Mouse (Mus musculus) embryonic facial prominence, embryonic 15.5 days (tissue): ENCODE data around the gene Vwde. TPM values are rescaled to one million over a fixed set of nuclear protein-coding genes. Genes with fewer than 3 reads are reported as not detected.

Source experiments
- ATAC-seq: fragments of 200-750 bp; cut with Nextera tagmentation; 2 replicates; pipeline ENCODE4 v1.8.0; 2017; ENCODE audit warnings: low read depth, moderate TSS enrichment; ENCODE audit not compliant: insufficient number of reproducible peaks, low FRiP score, low TSS enrichment
- H3K27ac ChIP-seq: fragments of 300-500 bp; sonication (generic); replicated peaks from 2 replicates; pipeline ENCODE4 v1.5.1; 2015; ENCODE audit warnings: mild to moderate bottlenecking, inconsistent platforms
- H3K27me3 ChIP-seq: fragments of 300-500 bp; sonication (generic); 2 replicates; pipeline ENCODE4 v1.6.1; 2015; ENCODE audit warnings: inconsistent platforms
- H3K36me3 ChIP-seq: fragments of 300-500 bp; sonication (generic); 2 replicates; pipeline ENCODE4 v1.6.1; 2015; ENCODE audit warnings: mild to moderate bottlenecking, inconsistent platforms
- H3K4me1 ChIP-seq: fragments of 300-500 bp; sonication (generic); 2 replicates; pipeline ENCODE4 v1.6.1; 2015; ENCODE audit warnings: inconsistent platforms
- H3K4me2 ChIP-seq: fragments of 300-500 bp; sonication (generic); replicated peaks from 2 replicates; pipeline ENCODE4 v1.6.1; 2015; ENCODE audit warnings: mild to moderate bottlenecking, inconsistent platforms
- H3K4me3 ChIP-seq: fragments of 300-500 bp; sonication (generic); replicated peaks from 2 replicates; pipeline ENCODE4 v1.5.1; 2015; ENCODE audit warnings: mild to moderate bottlenecking, inconsistent platforms
- H3K9ac ChIP-seq: fragments of 300-500 bp; sonication (generic); 2 replicates; pipeline ENCODE4 v1.6.1; 2015; ENCODE audit warnings: inconsistent platforms
- H3K9me3 ChIP-seq: fragments of 300-500 bp; sonication (generic); replicated peaks from 2 replicates; pipeline ENCODE4 v1.6.1; 2016; ENCODE audit warnings: inconsistent platforms
- whole genome bisulfite sequencing: fragments of 180-500 bp; shearing (Covaris S2); methylation state at CpG from one replicate; pipeline ENCODE4 v1.1.7; 2015; 5-methylcytosine and 5-hydroxymethylcytosine counted together
- polyA plus RNA-seq: library from polyadenylated mRNA; unstranded; fragments of >200 nt; fragmentation: Nextera tagmentation; extraction: Ambion mirVana; gene quantifications from 2 replicates; pipeline ENCODE4 v1.2.1, GENCODE M21; 2015

The Vwde gene
- polyA plus RNA-seq, 1 experiment from 2014 or later: 0.95 TPM

- Histone ChIP-seq H3K4me2 (no peak overlapping the region), H3K9me3 (no peaks in the 10 kb centered on the region), H3K36me3 (no peaks in the 10 kb centered on the region), H3K27ac (no peak overlapping the region), H3K4me1 (no peaks in the 10 kb centered on the region), H3K27me3 (no peaks in the 10 kb centered on the region), H3K9ac (no peak overlapping the region), H3K4me3 (no peak overlapping the region)
- ATAC-seq: peak; percentile 29
- 90% methylated on average over 9 of the region's 9 CpGs for WGBS
These were observed 70.7 kb downstream of the Vwde start for GRCm38 (mm10) chr6:13153888-13154697.

- WGBS: 77% methylated on average over 1 of the region's 1 CpGs
- no peak for ATAC-seq
- Histone ChIP-seq H3K36me3 (no peaks in the 10 kb centered on the region), H3K4me1 (no peaks in the 10 kb centered on the region), H3K4me2 (no peak overlapping the region), H3K9ac (no peak overlapping the region), H3K27ac (no peak overlapping the region), H3K27me3 (no peaks in the 10 kb centered on the region), H3K4me3 (no peak overlapping the region), H3K9me3 (no peaks in the 10 kb centered on the region)
These were observed 72.6 kb downstream of the Vwde start for GRCm38 (mm10) chr6:13152062-13152640.

- Histone ChIP-seq H3K36me3 (no peaks in the 10 kb centered on the region), H3K4me3 (no peak overlapping the region), H3K27ac (no peak overlapping the region), H3K4me1 (no peaks in the 10 kb centered on the region), H3K9ac (no peak overlapping the region), H3K27me3 (no peaks in the 10 kb centered on the region), H3K4me2 (no peak overlapping the region), H3K9me3 (no peaks in the 10 kb centered on the region)
- ATAC-seq: no peak
- 81% methylated on average over 1 of the region's 1 CpGs for WGBS
These were observed 87.5 kb downstream of the Vwde start for GRCm38 (mm10) chr6:13137255-13137654.

- Histone ChIP-seq H3K9me3 (no peaks in the 10 kb centered on the region), H3K4me3 (no peak overlapping the region), H3K4me1 (no peaks in the 10 kb centered on the region), H3K27ac (no peak overlapping the region), H3K4me2 (no peak overlapping the region), H3K27me3 (no peaks in the 10 kb centered on the region), H3K9ac (no peak overlapping the region), H3K36me3 (no peaks in the 10 kb centered on the region)
- WGBS: 59% methylated on average over 1 of the region's 1 CpGs
- ATAC-seq: no peak
These were observed 116.1 kb downstream of the Vwde start for GRCm38 (mm10) chr6:13108662-13109061.

Other genes starting within 250 kb of the Vwde start
- 32.2 and 33.4 TPM in 2 replicates for gene Tmem106b, start 155.2 kb downstream of the Vwde start, polyA plus RNA-seq